Mouse (Mus musculus): ENCODE measurements at regions not wholly inside any gene's neighbourhood (a gene's known extent, or its start where the extent isn't known, plus 50 kb on each side); places are given as distances from the start of the nearest gene placed in this dataset.
A peak's percentile ranks its signal among the peaks of the same experiment; 100 is the strongest.

DNA sequence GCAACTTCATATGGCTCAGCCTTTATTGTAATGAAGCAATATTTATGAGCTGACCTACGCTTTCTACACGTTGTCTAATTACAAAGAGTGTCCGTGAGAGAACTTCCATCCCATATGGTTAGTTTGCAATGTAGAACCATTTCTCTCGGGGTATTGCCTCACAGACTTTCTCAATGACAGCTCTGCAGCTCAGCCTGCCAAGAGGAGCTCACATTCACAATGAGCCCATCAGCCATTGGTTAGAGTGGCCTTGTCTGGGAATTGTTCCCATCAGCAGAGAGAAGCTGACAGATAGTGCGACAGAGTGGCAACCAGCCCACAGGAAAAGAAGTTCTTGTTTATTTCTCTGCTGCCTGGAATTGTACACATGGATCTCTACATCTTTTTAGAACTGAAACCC is 409.7 kb downstream of the Zfp704 start:
- peak; percentile 72; the same call in 1 of the 2 replicates for ATAC-seq (replicated peaks; ENCODE audit: extremely low read depth, insufficient read depth, low FRiP score)

DNA sequence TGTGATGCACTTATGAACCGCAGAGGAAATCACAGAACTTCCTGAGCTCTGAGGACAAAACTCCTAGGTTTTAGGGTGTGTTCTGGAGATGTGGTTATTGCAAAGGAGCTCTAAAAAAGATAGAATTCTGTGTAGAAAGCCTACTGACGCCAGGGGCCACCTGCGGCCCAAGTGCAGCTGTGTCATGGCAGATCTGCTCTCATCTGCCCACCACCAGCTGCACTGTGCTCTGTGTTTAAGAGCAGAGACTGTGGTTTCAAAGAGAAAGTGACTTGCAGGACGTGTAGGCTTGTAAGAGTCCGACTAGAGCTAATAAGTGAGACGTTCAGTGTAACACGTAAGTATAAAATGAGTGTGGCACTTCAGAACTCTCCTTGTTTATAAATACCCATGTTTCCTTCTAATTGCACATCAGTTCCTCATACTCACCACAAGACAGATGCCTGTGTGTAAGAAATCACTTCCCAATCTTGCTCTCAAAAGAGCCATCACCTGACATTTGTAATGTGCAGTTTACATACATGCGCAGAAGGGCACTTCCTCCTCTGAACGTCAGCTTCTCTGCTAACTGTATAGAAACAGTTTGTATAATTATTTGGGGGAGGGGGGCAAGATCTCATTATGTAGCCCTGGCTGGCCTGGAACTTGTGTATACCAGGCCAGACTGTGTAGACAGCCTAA is 411.1 kb downstream of the Zfp704 start:
- no peaks in the 10 kb centered on the region for H3K27me3 ChIP-seq (ENCODE audit: control insufficient read depth, insufficient read depth, low read length)
- no peak overlapping the region for H3K27ac ChIP-seq (ENCODE audit: low read length)
- no peaks in the 10 kb centered on the region for H3K36me3 ChIP-seq (ENCODE audit: control insufficient read depth, insufficient read depth)
- no peak overlapping the region for H3K4me2 ChIP-seq (ENCODE audit: low read depth, low read length)
- H3K4me3 ChIP-seq (ENCODE audit: low read length) = no peak overlapping the region
- 73% methylated on average over 9 of the region's 9 CpGs for WGBS
- peak; percentile 20; the same call in 1 of the 2 replicates for ATAC-seq (replicated peaks; ENCODE audit: extremely low read depth, insufficient read depth, low FRiP score)
- H3K9ac ChIP-seq (ENCODE audit: low read length) = no peak overlapping the region
- peaks cover 7% of the 10 kb centered on the region for H3K4me1 ChIP-seq (ENCODE audit: control insufficient read depth, insufficient read depth, low read length)
- H3K9me3 ChIP-seq (replicated peaks; ENCODE audit: control insufficient read depth, low read length) = no peaks in the 10 kb centered on the region

More for the DNA sequence above, 409.7 kb downstream of the Zfp704 start:
- Histone ChIP-seq H3K27ac (ENCODE audit: low read length) (no peak overlapping the region), H3K4me3 (ENCODE audit: low read length) (no peak overlapping the region), H3K9ac (ENCODE audit: low read length) (no peak overlapping the region), H3K36me3 (ENCODE audit: control insufficient read depth, insufficient read depth) (no peaks in the 10 kb centered on the region), H3K4me2 (ENCODE audit: low read depth, low read length) (no peak overlapping the region), H3K4me1 (ENCODE audit: control insufficient read depth, insufficient read depth, low read length) (peaks cover 7% of the 10 kb centered on the region), H3K9me3 (replicated peaks; ENCODE audit: control insufficient read depth, low read length) (no peaks in the 10 kb centered on the region), H3K27me3 (ENCODE audit: control insufficient read depth, insufficient read depth, low read length) (no peaks in the 10 kb centered on the region)
- WGBS = 37% methylated on average over 5 of the region's 5 CpGs

DNA sequence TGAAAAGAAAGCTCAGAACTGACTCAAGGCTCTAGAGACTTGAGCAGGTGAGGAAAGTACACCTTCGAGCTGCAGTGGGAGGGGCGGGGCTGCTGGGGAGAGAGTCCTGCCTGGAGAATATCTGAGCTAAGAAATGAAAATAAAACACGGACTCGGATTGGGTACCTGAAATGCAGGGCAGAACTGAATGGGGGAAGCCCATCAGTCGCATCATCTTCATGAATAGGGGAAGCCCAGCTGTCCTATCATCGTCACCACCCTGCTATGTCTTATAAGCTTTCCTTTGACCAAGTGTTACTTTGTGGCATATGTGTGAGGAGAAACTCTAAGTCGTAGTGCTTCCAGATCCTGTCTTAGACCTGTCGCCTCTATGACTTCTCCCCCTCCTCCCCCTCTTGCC is 414.1 kb downstream of the Zfp704 start:
- no peak overlapping the region for H3K4me3 ChIP-seq (ENCODE audit: low read length)
- no peaks in the 10 kb centered on the region for H3K9me3 ChIP-seq (replicated peaks; ENCODE audit: control insufficient read depth, low read length)
- H3K4me2 ChIP-seq (ENCODE audit: low read depth, low read length) = no peak overlapping the region
- H3K27ac ChIP-seq (ENCODE audit: low read length) = no peak overlapping the region
- H3K27me3 ChIP-seq (ENCODE audit: control insufficient read depth, insufficient read depth, low read length) = no peaks in the 10 kb centered on the region
- H3K36me3 ChIP-seq (ENCODE audit: control insufficient read depth, insufficient read depth) = no peaks in the 10 kb centered on the region
- H3K9ac ChIP-seq (ENCODE audit: low read length) = no peak overlapping the region
- ATAC-seq (replicated peaks; ENCODE audit: extremely low read depth, insufficient read depth, low FRiP score) = no peak
- 82% methylated on average over 8 of the region's 8 CpGs for WGBS
- H3K4me1 ChIP-seq (ENCODE audit: control insufficient read depth, insufficient read depth, low read length) = peaks cover 5% of the 10 kb centered on the region

DNA sequence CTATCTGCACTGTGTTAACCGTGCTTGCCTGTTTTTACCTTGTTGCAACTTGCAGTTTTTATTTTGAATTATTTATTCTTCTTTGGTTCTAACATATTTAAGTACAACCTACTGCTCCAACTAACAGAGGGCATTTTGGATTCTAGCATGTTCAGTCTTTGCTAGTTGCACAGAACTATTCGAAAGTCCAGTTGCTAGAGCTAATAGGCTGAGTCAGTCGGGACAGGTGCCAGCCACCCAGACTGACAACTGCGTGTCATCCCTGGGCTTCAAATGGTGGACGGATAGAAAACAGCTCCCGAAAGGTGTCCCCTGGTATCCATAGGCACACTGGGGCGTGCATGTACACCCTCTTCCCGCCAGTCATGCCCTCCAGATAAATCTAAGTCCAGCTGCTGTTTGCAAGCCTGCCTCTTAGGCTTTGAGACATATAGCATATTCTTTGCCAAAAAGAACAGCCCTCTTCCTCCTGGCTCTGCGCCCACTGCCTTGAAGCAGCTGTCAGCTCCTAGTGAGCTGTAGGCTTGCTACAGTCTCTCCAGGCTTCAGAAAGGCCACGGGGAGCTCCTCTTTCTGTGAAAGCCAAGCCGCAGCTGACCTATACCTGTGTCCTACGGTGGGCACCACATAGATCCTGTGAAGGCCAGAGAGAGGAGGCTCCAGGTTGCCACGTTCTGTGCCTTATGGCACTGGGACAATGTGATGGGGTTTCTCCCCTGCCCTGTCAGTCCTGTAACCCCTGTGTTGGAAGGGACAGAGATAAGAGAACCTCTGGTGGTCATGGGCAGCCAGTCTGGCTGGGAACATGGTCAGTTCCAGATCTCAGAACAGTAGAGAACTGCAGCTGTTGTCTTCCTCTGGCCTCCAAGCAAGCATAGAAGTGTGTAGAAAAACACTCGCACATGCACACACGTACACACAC is 420.3 kb downstream of the Zfp704 start:
- H3K27me3 ChIP-seq (ENCODE audit: control insufficient read depth, insufficient read depth, low read length) = no peaks in the 10 kb centered on the region
- H3K4me1 ChIP-seq (ENCODE audit: control insufficient read depth, insufficient read depth, low read length) = peaks cover 3% of the 10 kb centered on the region; the same call in 1 of the 2 replicates
- WGBS = 67% methylated on average over 15 of the region's 15 CpGs
- no peaks in the 10 kb centered on the region for H3K9me3 ChIP-seq (replicated peaks; ENCODE audit: control insufficient read depth, low read length)
- no peaks in the 10 kb centered on the region for H3K36me3 ChIP-seq (ENCODE audit: control insufficient read depth, insufficient read depth)
- H3K9ac ChIP-seq (ENCODE audit: low read length) = no peak overlapping the region
- H3K4me3 ChIP-seq (ENCODE audit: low read length) = no peak overlapping the region
- no peak overlapping the region for H3K27ac ChIP-seq (ENCODE audit: low read length)
- ATAC-seq (replicated peaks; ENCODE audit: extremely low read depth, insufficient read depth, low FRiP score) = peak; percentile 58
- no peak overlapping the region for H3K4me2 ChIP-seq (ENCODE audit: low read depth, low read length)

DNA sequence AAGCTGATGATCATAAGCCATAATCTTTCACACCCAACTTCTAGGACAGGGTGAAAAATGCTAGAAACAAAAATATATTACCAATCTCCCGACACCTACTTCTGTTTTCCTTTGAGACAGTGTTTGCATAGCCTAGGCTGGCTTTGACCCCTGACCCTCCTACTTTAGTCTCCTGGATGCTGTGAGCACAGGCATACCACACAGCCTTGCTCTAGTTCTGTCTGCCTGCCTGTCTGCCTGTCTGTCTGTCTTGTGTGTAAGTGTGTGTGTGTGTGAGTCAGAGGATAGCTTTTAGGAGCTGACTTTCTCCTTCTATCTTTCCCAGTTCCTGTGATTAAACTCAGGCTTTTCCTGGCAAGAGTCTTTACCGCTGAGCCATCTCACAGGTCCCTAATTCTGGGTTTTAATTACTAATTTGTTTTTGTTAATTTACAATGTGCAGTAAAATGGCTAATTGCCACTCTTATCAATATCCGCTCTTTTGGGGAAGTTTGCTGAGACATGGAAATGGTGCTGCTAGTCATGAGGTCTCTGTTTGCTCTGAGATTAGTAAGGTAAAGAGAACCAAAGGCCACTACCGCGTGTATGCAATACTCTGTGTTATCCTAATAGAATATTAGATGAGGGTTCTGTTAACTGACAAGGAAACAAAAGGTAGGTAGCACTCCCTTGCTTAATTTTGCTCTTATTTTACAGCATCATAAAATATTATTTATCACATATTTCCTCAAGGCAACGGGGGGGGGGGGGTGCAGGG is 423.3 kb downstream of the Zfp704 start:
- no peaks in the 10 kb centered on the region for H3K9me3 ChIP-seq (replicated peaks; ENCODE audit: control insufficient read depth, low read length)

DNA sequence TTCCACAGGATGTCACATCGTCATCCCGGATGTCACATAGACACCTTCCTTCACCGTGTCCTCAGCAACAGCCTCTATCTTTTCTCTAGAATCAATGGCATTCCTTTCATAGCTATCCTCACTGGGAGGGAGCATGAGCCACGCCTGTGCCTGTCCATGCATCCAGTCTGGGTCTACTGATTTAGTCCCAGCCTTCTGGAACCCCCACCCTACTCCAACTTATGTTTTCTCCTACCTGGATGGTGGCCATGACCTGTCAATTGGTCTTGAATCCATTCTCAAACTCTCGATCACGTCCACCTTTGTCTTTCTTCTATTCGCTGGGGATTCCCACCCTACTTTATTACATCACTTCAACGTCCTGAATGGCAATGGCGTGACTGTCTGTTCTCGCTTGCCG is 428.3 kb downstream of the Zfp704 start:
- no peaks in the 10 kb centered on the region for H3K4me1 ChIP-seq (ENCODE audit: control insufficient read depth, insufficient read depth, low read length)
- no peak overlapping the region for H3K4me3 ChIP-seq (ENCODE audit: low read length)
- ATAC-seq (replicated peaks; ENCODE audit: extremely low read depth, insufficient read depth, low FRiP score) = no peak
- H3K27me3 ChIP-seq (ENCODE audit: control insufficient read depth, insufficient read depth, low read length) = no peaks in the 10 kb centered on the region
- H3K9ac ChIP-seq (ENCODE audit: low read length) = no peak overlapping the region
- no peaks in the 10 kb centered on the region for H3K9me3 ChIP-seq (replicated peaks; ENCODE audit: control insufficient read depth, low read length)
- H3K36me3 ChIP-seq (ENCODE audit: control insufficient read depth, insufficient read depth) = no peaks in the 10 kb centered on the region
- no peak overlapping the region for H3K27ac ChIP-seq (ENCODE audit: low read length)
- WGBS = 75% methylated on average over 11 of the region's 11 CpGs
- H3K4me2 ChIP-seq (ENCODE audit: low read depth, low read length) = no peak overlapping the region

More for the DNA sequence above, 423.3 kb downstream of the Zfp704 start:
- Histone ChIP-seq H3K4me2 (ENCODE audit: low read depth, low read length) (no peak overlapping the region), H3K9ac (ENCODE audit: low read length) (no peak overlapping the region), H3K27ac (ENCODE audit: low read length) (no peak overlapping the region), H3K4me1 (ENCODE audit: control insufficient read depth, insufficient read depth, low read length) (peaks cover 3% of the 10 kb centered on the region; the same call in 1 of the 2 replicates), H3K27me3 (ENCODE audit: control insufficient read depth, insufficient read depth, low read length) (no peaks in the 10 kb centered on the region), H3K36me3 (ENCODE audit: control insufficient read depth, insufficient read depth) (no peaks in the 10 kb centered on the region), H3K4me3 (ENCODE audit: low read length) (no peak overlapping the region)
- no peak for ATAC-seq (replicated peaks; ENCODE audit: extremely low read depth, insufficient read depth, low FRiP score)
- 84% methylated on average over 6 of the region's 6 CpGs for WGBS

DNA sequence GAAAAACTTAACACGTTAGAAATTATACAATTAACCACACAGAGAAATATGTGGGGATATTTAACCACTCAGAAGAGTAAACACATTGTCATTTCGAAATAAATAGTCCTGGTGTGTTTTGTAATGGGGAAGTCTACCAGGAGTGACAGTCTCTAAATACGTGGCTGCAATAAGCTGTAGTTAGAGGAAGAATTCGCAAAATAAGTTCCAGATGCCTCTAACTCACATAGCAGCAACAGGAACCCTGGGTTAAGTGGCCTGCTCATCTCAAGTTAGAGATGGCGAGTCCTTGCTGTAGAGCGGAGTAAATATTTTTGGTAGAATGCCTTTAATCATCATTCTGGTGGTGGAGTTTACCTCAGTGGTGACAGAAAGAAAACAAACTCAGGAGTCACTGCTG is 430.2 kb downstream of the Zfp704 start:
- no peak overlapping the region for H3K4me2 ChIP-seq (ENCODE audit: low read depth, low read length)
- no peaks in the 10 kb centered on the region; the same call in 1 of the 2 replicates for H3K4me1 ChIP-seq (ENCODE audit: control insufficient read depth, insufficient read depth, low read length)
- no peak overlapping the region for H3K4me3 ChIP-seq (ENCODE audit: low read length)
- 68% methylated on average over 6 of the region's 6 CpGs for WGBS
- no peak overlapping the region for H3K27ac ChIP-seq (ENCODE audit: low read length)
- H3K27me3 ChIP-seq (ENCODE audit: control insufficient read depth, insufficient read depth, low read length) = no peaks in the 10 kb centered on the region
- H3K9me3 ChIP-seq (replicated peaks; ENCODE audit: control insufficient read depth, low read length) = no peaks in the 10 kb centered on the region
- H3K36me3 ChIP-seq (ENCODE audit: control insufficient read depth, insufficient read depth) = no peaks in the 10 kb centered on the region
- no peak overlapping the region for H3K9ac ChIP-seq (ENCODE audit: low read length)
- no peak for ATAC-seq (replicated peaks; ENCODE audit: extremely low read depth, insufficient read depth, low FRiP score)

DNA sequence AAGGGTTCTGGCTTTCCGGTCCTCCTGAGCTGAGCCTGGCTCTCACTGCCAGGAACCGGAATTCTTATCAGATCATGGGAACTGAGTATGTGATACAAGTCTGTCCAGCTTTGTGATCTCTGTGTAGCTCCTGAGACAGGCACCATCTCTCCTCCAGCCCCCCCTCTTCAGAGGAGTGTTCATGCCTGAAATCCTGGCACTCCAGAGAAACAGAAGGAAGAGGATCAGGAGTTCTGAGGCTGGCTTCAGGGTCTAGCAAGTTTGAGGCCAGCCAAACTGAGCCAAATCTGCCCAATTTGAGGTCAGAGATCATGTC is 435.4 kb downstream of the Zfp704 start:
- no peaks in the 10 kb centered on the region for H3K9me3 ChIP-seq (replicated peaks; ENCODE audit: control insufficient read depth, low read length)
- ATAC-seq (replicated peaks; ENCODE audit: extremely low read depth, insufficient read depth, low FRiP score) = 0 out of 2 replicates have a peak, but pooled peaks have one; percentile 18
- peak overlapping the region; percentile 33 for H3K4me3 ChIP-seq (ENCODE audit: low read length)
- peak overlapping the region; percentile 70 for H3K27ac ChIP-seq (ENCODE audit: low read length)
- H3K4me1 ChIP-seq (ENCODE audit: control insufficient read depth, insufficient read depth, low read length) = peaks cover 13% of the 10 kb centered on the region
- no peaks in the 10 kb centered on the region for H3K36me3 ChIP-seq (ENCODE audit: control insufficient read depth, insufficient read depth)
- no peaks in the 10 kb centered on the region for H3K27me3 ChIP-seq (ENCODE audit: control insufficient read depth, insufficient read depth, low read length)
- H3K9ac ChIP-seq (ENCODE audit: low read length) = 0 out of 2 replicates have a peak overlapping the region, but pooled peaks have one; percentile 31
- WGBS = 29% methylated on average over 2 of the region's 2 CpGs
- H3K4me2 ChIP-seq (ENCODE audit: low read depth, low read length) = peak overlapping the region; percentile 53
